13 mouse cellular contexts compared by ENCODE assay signal in the genomic region with DNA sequence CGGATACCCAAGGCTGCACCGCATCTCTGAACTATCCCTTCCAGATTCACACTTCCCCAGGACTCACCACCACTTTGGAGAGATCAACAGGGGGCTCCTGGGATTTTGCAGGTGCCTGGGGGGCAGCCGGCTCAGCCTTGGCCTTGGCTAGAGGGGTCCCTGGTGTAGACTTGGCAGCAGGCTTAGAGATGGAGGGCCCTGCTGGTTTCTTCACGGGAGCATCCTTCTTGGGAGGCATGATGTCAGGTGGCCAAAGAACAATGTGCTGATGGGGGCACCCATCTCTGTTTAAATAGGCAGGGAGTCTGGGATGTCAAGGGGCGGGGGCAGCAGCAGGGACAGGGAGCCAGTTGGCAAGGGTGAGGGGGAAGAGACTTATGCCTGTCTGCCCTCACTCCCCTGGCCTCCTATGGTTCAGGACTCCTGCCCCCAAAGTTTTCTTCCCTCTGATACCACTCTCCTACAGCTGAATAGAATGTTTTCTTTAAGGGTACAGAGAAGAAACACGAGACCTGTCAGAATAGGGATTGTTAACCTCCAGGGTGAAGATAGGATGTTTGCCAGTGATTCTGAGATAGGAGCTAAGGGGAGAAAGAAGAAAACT. TPM values are rescaled to one million over a fixed set of nuclear protein-coding genes. Genes with fewer than 3 reads are reported as not detected.
DNase-seq lines count a peak whose midpoint lies in the region; ATAC-seq and TF ChIP-seq lines count a peak whose summit lies in the region.
"Had no signal": no experiment of that assay in that cellular context is flagged by ENCODE, and none has a peak within 500 bp of the region (broad histone marks: within the 10 kb centered on the region; RNA-seq: fewer than 3 reads in every experiment).

No protein-coding gene starts in this region.

- H3K36me3 ChIP-seq in kidney, embryonic 15.5 days = no peaks in the 10 kb centered on the region
- H3K36me3 ChIP-seq in embryonic facial prominence, embryonic 14.5 days (ENCODE audit: control insufficient read depth, insufficient read depth, low read length) = no peaks in the 10 kb centered on the region
- H3K36me3 ChIP-seq in midbrain, embryonic 14.5 days (ENCODE audit: control insufficient read depth, insufficient read depth, low read length) = no peaks in the 10 kb centered on the region

- H3K9me3 ChIP-seq in kidney, embryonic 15.5 days (replicated peaks) = no peaks in the 10 kb centered on the region
- no peaks in the 10 kb centered on the region for H3K9me3 ChIP-seq in embryonic facial prominence, embryonic 14.5 days (ENCODE audit: control insufficient read depth, low read length)
- H3K9me3 ChIP-seq in midbrain, embryonic 14.5 days (ENCODE audit: control insufficient read depth, low read length) = no peaks in the 10 kb centered on the region

- no peak for DNase-seq in gastrocnemius, adult 2 months
- DNase-seq in gastrocnemius, postnatal 36 days = no peak
- no peak for DNase-seq in kidney, postnatal 14 days
- DNase-seq in embryonic facial prominence, embryonic 14.5 days (ENCODE audit: low spot score) = no peak
- DNase-seq in midbrain, embryonic 14.5 days = no peak
- no peak for DNase-seq in thymus, postnatal 4 days
- no peak for DNase-seq in natural killer cell, adult 2 months (ENCODE audit: low spot score in 2 of 2)
- DNase-seq: adrenal gland, adult 2 months; lung, adult 18-20 months had no signal

- H3K27ac ChIP-seq in gastrocnemius, adult 2 months = peak overlapping the region; percentile 46; the same call in 1 of the 2 replicates
- H3K27ac ChIP-seq in kidney, embryonic 15.5 days = no peak overlapping the region
- no peak overlapping the region; the same call in 1 of the 2 replicates for H3K27ac ChIP-seq in embryonic facial prominence, embryonic 14.5 days (replicated peaks; ENCODE audit: low read depth, low read length)
- H3K27ac ChIP-seq in midbrain, embryonic 14.5 days (replicated peaks; ENCODE audit: low read depth, low read length) = no peak overlapping the region

- no peak overlapping the region for H3K4me3 ChIP-seq in gastrocnemius, adult 2 months
- no peak overlapping the region for H3K4me3 ChIP-seq in kidney, embryonic 15.5 days (replicated peaks)
- H3K4me3 ChIP-seq in embryonic facial prominence, embryonic 14.5 days (ENCODE audit: low read depth, low read length) = no peak overlapping the region
- H3K4me3 ChIP-seq in midbrain, embryonic 14.5 days (replicated peaks; ENCODE audit: low read depth, low read length) = no peak overlapping the region

- WGBS in kidney, embryonic 15.5 days = 36% methylated on average over 6 of the region's 6 CpGs
- WGBS in embryonic facial prominence, embryonic 14.5 days = 38% methylated on average over 6 of the region's 6 CpGs
- 35% methylated on average over 6 of the region's 6 CpGs for WGBS in midbrain, embryonic 14.5 days

- H3K4me1 ChIP-seq in kidney, embryonic 15.5 days = peaks cover 46% of the 10 kb centered on the region
- H3K4me1 ChIP-seq in embryonic facial prominence, embryonic 14.5 days (ENCODE audit: control insufficient read depth, insufficient read depth, low read length) = peaks cover 15% of the 10 kb centered on the region
- peaks cover 13% of the 10 kb centered on the region for H3K4me1 ChIP-seq in midbrain, embryonic 14.5 days (ENCODE audit: control insufficient read depth, insufficient read depth, low read length)

- H3K4me2 ChIP-seq in kidney, embryonic 15.5 days = no peak overlapping the region
- H3K4me2 ChIP-seq in embryonic facial prominence, embryonic 14.5 days (ENCODE audit: low read depth, low read length) = peak overlapping the region; percentile 9; the same call in 1 of the 2 replicates
- H3K4me2 ChIP-seq in midbrain, embryonic 14.5 days (ENCODE audit: low read length) = 0 out of 2 replicates have a peak overlapping the region, but pooled peaks have one; percentile 8

- intact Hi-C loops in gastrocnemius, adult 2 months (cut with DNase I) = loop anchor here (2.0 kb wide), 1 partner anchor 50 kb away; a partner anchor contains a TSS
- intact Hi-C loops in gastrocnemius, postnatal 36 days (cut with DNase I) = loop anchor here (5.0 kb wide), 1 partner anchor 50 kb away; a partner anchor contains a TSS

- no peaks in the 10 kb centered on the region for H3K27me3 ChIP-seq in kidney, embryonic 15.5 days
- no peaks in the 10 kb centered on the region for H3K27me3 ChIP-seq in embryonic facial prominence, embryonic 14.5 days (replicated peaks; ENCODE audit: control insufficient read depth, insufficient read depth, low read length)
- no peaks in the 10 kb centered on the region for H3K27me3 ChIP-seq in midbrain, embryonic 14.5 days (ENCODE audit: control insufficient read depth, insufficient read depth, low read length)
- H3K27me3 ChIP-seq: Patski had no signal

- no peak for TF ChIP-seq CTCF in gastrocnemius, adult 2 months (IDR thresholded peaks at IDR 0.05)

- H3K9ac ChIP-seq in kidney, embryonic 15.5 days = 0 out of 2 replicates have a peak overlapping the region, but pooled peaks have one; percentile 7
- no peak overlapping the region for H3K9ac ChIP-seq in embryonic facial prominence, embryonic 14.5 days (ENCODE audit: low read depth, low read length)
- no peak overlapping the region for H3K9ac ChIP-seq in midbrain, embryonic 14.5 days (replicated peaks; ENCODE audit: low read length)

- ATAC-seq in kidney, embryonic 15.5 days (replicated peaks; ENCODE audit: low FRiP score) = no peak
- ATAC-seq in embryonic facial prominence, embryonic 14.5 days (ENCODE audit: low read depth) = no peak
- ATAC-seq in midbrain, embryonic 14.5 days (ENCODE audit: low FRiP score, low TSS enrichment) = no peak
- ATAC-seq: CD4-positive, CD25-positive, alpha-beta regulatory T cell, adult 4 months; intestine, postnatal 0 days; Patski had no signal

RNA-seq across cellular contexts. Expression of a gene that starts 1.2 kb away (rescaled TPM):
- 10 to 100 TPM in 1 of 2 experiments, 1 to 10 TPM in 1; 6.5 to 17.8 TPM for total RNA-seq in gastrocnemius, adult 2 months (2021)
- 10 to 100 TPM in 1 of 2 experiments, 1 to 10 TPM in 1; 5.6 to 21.4 TPM for total RNA-seq in gastrocnemius, postnatal 36 days (2021)
- polyA plus RNA-seq in kidney, embryonic 15.5 days (2015; fragmentation: Nextera tagmentation; extraction: Ambion mirVana) = 4.2 and 4.7 TPM in 2 replicates
- 5.6 and 6.8 TPM in 2 replicates for polyA plus RNA-seq in embryonic facial prominence, embryonic 14.5 days (2014; fragmentation: Nextera tagmentation; extraction: Ambion mirVana)
- 5.3 and 6.8 TPM in 2 replicates for polyA plus RNA-seq in midbrain, embryonic 14.5 days (2014; fragmentation: Nextera tagmentation; extraction: Ambion mirVana)

RNA-seq across cellular contexts. Expression of a gene that starts 3.3 kb away (rescaled TPM):
- total RNA-seq in gastrocnemius, adult 2 months (2021) = 100 to 1,000 TPM; 171 to 179 TPM
- 100 to 1,000 TPM; 155 to 171 TPM for total RNA-seq in gastrocnemius, postnatal 36 days (2021)
- 1,170 and 1,259 TPM in 2 replicates for polyA plus RNA-seq in kidney, embryonic 15.5 days (2015; fragmentation: Nextera tagmentation; extraction: Ambion mirVana)
- 1,095 and 1,174 TPM in 2 replicates for polyA plus RNA-seq in embryonic facial prominence, embryonic 14.5 days (2014; fragmentation: Nextera tagmentation; extraction: Ambion mirVana)
- polyA plus RNA-seq in midbrain, embryonic 14.5 days (2014; fragmentation: Nextera tagmentation; extraction: Ambion mirVana) = 750 and 787 TPM in 2 replicates

RNA-seq across cellular contexts. Expression of a gene that starts 28.4 kb away (rescaled TPM):
- 10 to 100 TPM; 13.7 to 14.3 TPM for total RNA-seq in gastrocnemius, adult 2 months (2021)
- total RNA-seq in gastrocnemius, postnatal 36 days (2021) = 10 to 100 TPM; 12.8 to 13.0 TPM
- polyA plus RNA-seq in kidney, embryonic 15.5 days (2015; fragmentation: Nextera tagmentation; extraction: Ambion mirVana) = 19.4 and 22.8 TPM in 2 replicates
- 44.2 and 46.8 TPM in 2 replicates for polyA plus RNA-seq in embryonic facial prominence, embryonic 14.5 days (2014; fragmentation: Nextera tagmentation; extraction: Ambion mirVana)
- 6.0 and 10.9 TPM in 2 replicates for polyA plus RNA-seq in midbrain, embryonic 14.5 days (2014; fragmentation: Nextera tagmentation; extraction: Ambion mirVana)

RNA-seq across cellular contexts. Expression of a gene that starts 38.2 kb away (rescaled TPM):
- total RNA-seq in gastrocnemius, adult 2 months (2021) = 10 to 100 TPM; 46.5 to 53.2 TPM
- 10 to 100 TPM; 39.2 to 46.4 TPM for total RNA-seq in gastrocnemius, postnatal 36 days (2021)
- polyA plus RNA-seq in kidney, embryonic 15.5 days (2015; fragmentation: Nextera tagmentation; extraction: Ambion mirVana) = 75.9 and 77.2 TPM in 2 replicates
- polyA plus RNA-seq in embryonic facial prominence, embryonic 14.5 days (2014; fragmentation: Nextera tagmentation; extraction: Ambion mirVana) = 84.1 and 91.4 TPM in 2 replicates
- 172 and 229 TPM in 2 replicates for polyA plus RNA-seq in midbrain, embryonic 14.5 days (2014; fragmentation: Nextera tagmentation; extraction: Ambion mirVana)

RNA-seq across cellular contexts. Expression of a gene that starts 50.3 kb away (rescaled TPM):
- 1 to 10 TPM; 4.2 to 6.5 TPM for total RNA-seq in gastrocnemius, adult 2 months (2021)
- total RNA-seq in gastrocnemius, postnatal 36 days (2021) = 1 to 10 TPM; 3.7 to 5.3 TPM
- 16.2 and 17.7 TPM in 2 replicates for polyA plus RNA-seq in kidney, embryonic 15.5 days (2015; fragmentation: Nextera tagmentation; extraction: Ambion mirVana)
- 11.4 and 12.5 TPM in 2 replicates for polyA plus RNA-seq in embryonic facial prominence, embryonic 14.5 days (2014; fragmentation: Nextera tagmentation; extraction: Ambion mirVana)
- polyA plus RNA-seq in midbrain, embryonic 14.5 days (2014; fragmentation: Nextera tagmentation; extraction: Ambion mirVana) = 17.6 and 19.6 TPM in 2 replicates
